Mouse (Mus musculus) embryo, embryonic 11 days (tissue): ENCODE data around the gene Notum.

Source experiments
- DNase-seq: peaks from one replicate; pipeline ENCODE4 v3.0.0-alpha.2; 2015

The Notum gene

GRCm38 (mm10) chr11:120615606-120616203, 45.3 kb downstream of the Notum start:
- DNase-seq: no peak

GRCm38 (mm10) chr11:120615167-120615566, 45.8 kb downstream of the Notum start:
- no peak for DNase-seq

- DNase-seq: no peak
These were observed 47.0 kb downstream of the Notum start for GRCm38 (mm10) chr11:120613976-120614375.

- no peak for DNase-seq
These were observed 47.4 kb downstream of the Notum start for GRCm38 (mm10) chr11:120613481-120613972.

- peak; percentile 62 for DNase-seq
These were observed 48.2 kb downstream of the Notum start for GRCm38 (mm10) chr11:120612763-120613162.

- no peak for DNase-seq
These were observed 50.4 kb downstream of the Notum start for GRCm38 (mm10) chr11:120610477-120611046.

GRCm38 (mm10) chr11:120609250-120609649, 51.7 kb downstream of the Notum start:
- DNase-seq: peak; percentile 21

- DNase-seq: peak; percentile 22
These were observed 52.5 kb downstream of the Notum start, which contains the start of gene Npb for GRCm38 (mm10) chr11:120608241-120609034. Gene Npb (plus strand): TSS chr11:120608477.

- DNase-seq: no peak
These were observed 54.2 kb downstream of the Notum start for GRCm38 (mm10) chr11:120606764-120607163.

- DNase-seq: no peak
These were observed 55.3 kb downstream of the Notum start for GRCm38 (mm10) chr11:120605667-120606066.
